Mouse (Mus musculus) bone marrow, adult 2 months (tissue): ENCODE data around the gene Glipr1. TPM values are rescaled to one million over a fixed set of nuclear protein-coding genes. Genes with fewer than 3 reads are reported as not detected.

Source experiments
- H3K27ac ChIP-seq: fragments of 200-500 bp; 2 replicates; pipeline ENCODE4 v1.5.1; 2012; ENCODE audit warnings: low read depth, mild to moderate bottlenecking, control low read depth, inconsistent platforms, low read length; ENCODE audit not compliant: control insufficient read depth, poor library complexity, insufficient read depth
- H3K4me1 ChIP-seq: fragments of 200-500 bp; 2 replicates; pipeline ENCODE4 v1.6.1; 2011; ENCODE audit warnings: low read length; ENCODE audit not compliant: control insufficient read depth, insufficient read depth
- H3K4me3 ChIP-seq: fragments of 200-500 bp; replicated peaks from 2 replicates; pipeline ENCODE3; 2011; ENCODE audit warnings: mild to moderate bottlenecking, low read depth, low read length, control low read depth; ENCODE audit not compliant: control insufficient read depth
- CTCF ChIP-seq: fragments of 200-500 bp; IDR thresholded peaks from 2 replicates; pipeline ENCODE4 v1.5.1; 2011; ENCODE audit warnings: low read length, control low read depth; ENCODE audit not compliant: control insufficient read depth, insufficient read depth
- POLR2A ChIP-seq: fragments of 200-500 bp; IDR thresholded peaks from 2 replicates; pipeline ENCODE4 v1.6.1; 2011; ENCODE audit warnings: low read depth, mild to moderate bottlenecking, control low read depth, low read length, borderline replicate concordance; ENCODE audit not compliant: control insufficient read depth
- WGBS: fragments of 180-500 bp; shearing (Covaris S2); methylation state at CpG from one replicate; pipeline ENCODE4 v1.1.7; 2018; 5-methylcytosine and 5-hydroxymethylcytosine counted together
- polyA plus RNA-seq: library from polyadenylated mRNA; stranded (reverse); fragments of >200 nt; gene quantifications from 2 replicates; pipeline ENCODE4 v1.2.4, GENCODE M21; 2011; ENCODE audit warnings: low replicate concordance; ENCODE audit not compliant: missing spikeins, insufficient read depth, insufficient read length

The Glipr1 gene
- polyA plus RNA-seq, 1 experiment, result 115 TPM

DNA sequence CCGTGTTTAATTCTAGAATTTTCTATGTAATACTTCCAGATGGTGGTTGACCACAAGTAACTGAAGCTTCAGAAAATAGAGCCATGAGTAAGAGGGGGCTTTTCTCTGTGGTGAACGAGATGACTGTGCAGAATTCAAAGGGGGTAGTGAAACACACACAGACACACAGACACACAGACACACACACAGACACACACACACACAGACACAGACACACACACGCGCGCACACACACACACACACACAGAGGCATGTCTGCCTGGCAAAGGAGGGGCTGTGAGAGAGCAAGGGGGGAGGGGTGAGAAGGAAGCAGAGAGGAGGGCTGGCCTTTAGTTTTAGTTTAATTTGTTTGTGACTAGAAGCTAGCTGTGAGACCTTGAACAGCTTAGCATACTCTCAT, 1.9 kb downstream of the Glipr1 start:
- 3% methylated on average over 5 of the region's 5 CpGs for WGBS
- H3K4me1 ChIP-seq, result peaks cover 5% of the 10 kb centered on the region
- peak overlapping the region; percentile 59 for H3K27ac ChIP-seq
- H3K4me3 ChIP-seq, result peak overlapping the region; percentile 29
- TF ChIP-seq CTCF (no peak), POLR2A (no peak)

DNA sequence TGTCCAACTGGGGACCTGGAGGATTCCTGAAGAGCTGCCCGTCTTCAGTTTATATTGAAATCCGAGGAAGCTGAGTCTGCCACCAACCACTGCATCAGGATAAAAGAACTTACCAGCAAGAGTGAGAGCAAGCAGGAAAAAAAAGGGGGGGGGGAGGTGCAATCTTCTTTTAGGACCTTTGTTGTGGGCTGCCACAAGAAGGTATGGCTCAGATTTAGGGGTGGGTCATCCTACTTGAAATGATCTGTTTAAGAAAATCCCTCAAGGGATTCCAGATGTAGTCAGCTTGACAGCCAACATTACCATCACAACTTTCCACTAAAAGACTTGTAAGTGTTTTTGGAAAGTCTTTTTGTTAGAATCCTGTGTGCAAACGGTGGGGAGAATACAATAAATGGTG, 2.7 kb downstream of the Glipr1 start:
- Histone ChIP-seq H3K4me1 (peaks cover 5% of the 10 kb centered on the region), H3K4me3 (no peak overlapping the region), H3K27ac (no peak overlapping the region)
- 47% methylated on average over 3 of the region's 3 CpGs for WGBS
- TF ChIP-seq CTCF (no peak), POLR2A (no peak)

DNA sequence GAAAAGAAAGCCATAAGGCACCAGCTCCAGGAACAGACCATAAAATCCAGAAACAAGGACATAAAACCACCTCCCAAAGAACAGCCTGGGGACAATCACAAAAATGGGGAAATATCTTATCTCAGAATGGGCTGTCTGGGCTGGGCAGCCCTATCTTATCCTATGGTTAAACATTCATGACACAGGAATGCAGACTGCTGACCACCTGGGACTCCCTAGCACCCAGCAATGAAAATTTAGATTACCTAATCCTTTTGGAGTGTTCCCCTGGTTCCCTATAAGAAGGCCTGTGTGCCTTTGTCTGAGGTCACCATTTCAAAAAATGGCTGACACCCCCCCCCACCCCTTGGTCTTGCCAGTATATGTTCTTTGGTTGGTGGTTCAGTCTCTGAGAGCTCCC, 4.8 kb downstream of the Glipr1 start:
- peaks cover 3% of the 10 kb centered on the region for H3K4me1 ChIP-seq
- H3K4me3 ChIP-seq, result no peak overlapping the region
- H3K27ac ChIP-seq, result no peak overlapping the region; the same call in 1 of the 2 replicates
- TF ChIP-seq CTCF (no peak), POLR2A (no peak)

DNA sequence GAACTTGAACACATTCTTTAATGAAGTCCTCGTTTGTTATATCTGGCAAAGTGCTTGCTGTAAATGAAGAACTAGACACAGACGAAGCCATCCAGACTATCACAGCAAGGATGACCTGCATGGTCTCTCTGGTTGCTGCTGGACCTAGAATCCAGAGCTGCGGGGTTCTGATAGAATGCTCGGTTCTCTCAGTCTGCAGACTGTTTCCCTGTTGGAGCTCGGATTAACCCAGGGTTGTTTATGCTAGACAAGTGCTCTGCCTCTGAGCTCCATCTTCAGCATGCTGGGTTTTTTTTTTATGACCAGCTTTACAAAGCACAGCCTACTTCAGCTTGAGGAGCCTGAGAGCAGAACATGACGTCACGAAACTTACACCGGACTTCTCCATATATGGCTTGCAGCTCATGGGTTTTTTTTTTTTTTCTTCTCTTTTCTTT, 5.5 kb downstream of the Glipr1 start:
- H3K4me3 ChIP-seq, result peak overlapping the region; percentile 70
- H3K4me1 ChIP-seq, result peaks cover 3% of the 10 kb centered on the region
- H3K27ac ChIP-seq, result peak overlapping the region; percentile 94
- TF ChIP-seq CTCF, result no peak
- TF ChIP-seq POLR2A, result no peak
- WGBS, result 3% methylated on average over 8 of the region's 8 CpGs

DNA sequence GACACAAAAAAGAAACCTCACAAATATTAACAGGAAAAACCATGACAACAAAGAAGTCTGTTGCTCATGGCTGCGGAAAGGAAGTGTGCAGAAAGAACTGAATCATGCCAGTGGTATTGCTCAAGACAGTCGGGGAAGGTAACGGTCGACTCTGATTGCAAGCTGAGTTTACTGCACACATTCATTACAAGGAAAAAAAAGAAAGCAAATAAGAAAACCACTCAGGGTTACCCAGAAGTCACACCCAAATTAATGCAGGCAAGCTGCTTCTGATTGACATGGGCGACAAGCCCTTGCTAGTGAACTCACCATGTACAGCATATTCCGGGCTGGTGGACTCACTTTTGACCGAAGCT, 5.9 kb downstream of the Glipr1 start:
- H3K4me3 ChIP-seq, result peak overlapping the region; percentile 70
- peak overlapping the region; percentile 94; the same call in 1 of the 2 replicates for H3K27ac ChIP-seq
- TF ChIP-seq POLR2A, result no peak
- no peak for TF ChIP-seq CTCF
- 0% methylated on average over 7 of the region's 7 CpGs for WGBS
- H3K4me1 ChIP-seq, result peaks cover 3% of the 10 kb centered on the region

DNA sequence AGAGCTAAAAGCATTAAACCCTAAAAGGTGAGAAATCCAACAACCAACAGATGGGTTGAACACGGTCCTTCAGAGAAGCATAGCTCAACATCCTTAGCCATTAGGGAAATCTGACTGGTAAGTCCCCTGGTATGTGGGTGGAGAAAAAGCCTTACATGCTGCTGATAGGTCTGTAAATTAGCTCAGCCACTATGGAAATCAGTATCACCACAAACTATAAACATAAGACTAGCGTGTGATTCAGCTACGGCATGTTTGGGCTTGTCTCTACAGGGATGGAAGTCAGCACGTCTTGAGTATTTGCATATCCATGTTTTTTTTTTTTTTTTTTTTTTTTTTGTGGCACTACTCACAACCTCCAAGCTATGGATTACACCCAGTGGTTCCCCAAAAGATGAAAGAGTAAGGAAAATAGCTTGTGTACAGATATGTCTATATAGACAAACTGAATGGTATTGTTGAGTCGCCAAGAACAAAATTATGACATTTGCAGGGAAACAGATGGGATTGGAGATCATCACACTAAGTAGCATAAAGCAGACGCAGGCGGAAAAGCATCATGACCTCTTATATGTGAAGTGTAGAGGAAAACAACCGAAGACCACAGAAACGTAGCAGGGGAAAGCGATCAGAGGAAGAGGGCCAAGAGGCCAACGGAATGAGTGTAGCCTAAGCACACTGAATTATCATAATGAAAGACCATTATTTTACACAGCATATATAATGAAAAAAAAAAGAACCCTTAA, 6.5 kb downstream of the Glipr1 start:
- Histone ChIP-seq H3K4me3 (peak overlapping the region; percentile 81), H3K27ac (peak overlapping the region; percentile 59; the same call in 1 of the 2 replicates), H3K4me1 (peaks cover 2% of the 10 kb centered on the region)
- 4% methylated on average over 11 of the region's 11 CpGs for WGBS
- TF ChIP-seq CTCF (no peak), POLR2A (no peak)

DNA sequence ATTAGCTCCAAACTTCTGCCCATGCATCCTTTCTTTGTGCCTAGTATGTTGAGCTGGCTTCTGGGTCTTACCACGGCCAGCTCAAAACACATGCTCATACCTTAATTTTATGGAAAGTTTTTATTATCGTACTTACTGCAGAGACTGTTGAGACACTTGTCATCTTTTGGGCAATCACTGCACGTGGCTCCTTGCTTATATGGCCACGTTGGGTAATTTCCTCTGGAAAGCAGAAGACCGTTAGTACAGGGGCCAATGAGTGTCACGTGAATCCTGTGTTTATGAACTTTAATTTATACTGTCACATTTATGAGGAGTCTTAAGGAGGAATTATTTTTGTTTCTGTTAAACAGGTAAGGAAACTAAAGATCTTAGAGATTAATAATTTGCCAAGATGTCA, 16.0 kb downstream of the Glipr1 start:
- Histone ChIP-seq H3K4me3 (no peak overlapping the region), H3K27ac (peak overlapping the region; percentile 79), H3K4me1 (no peaks in the 10 kb centered on the region; the same call in 1 of the 2 replicates)
- WGBS, result 31% methylated on average over 6 of the region's 6 CpGs
- TF ChIP-seq CTCF (no peak), POLR2A (no peak)

DNA sequence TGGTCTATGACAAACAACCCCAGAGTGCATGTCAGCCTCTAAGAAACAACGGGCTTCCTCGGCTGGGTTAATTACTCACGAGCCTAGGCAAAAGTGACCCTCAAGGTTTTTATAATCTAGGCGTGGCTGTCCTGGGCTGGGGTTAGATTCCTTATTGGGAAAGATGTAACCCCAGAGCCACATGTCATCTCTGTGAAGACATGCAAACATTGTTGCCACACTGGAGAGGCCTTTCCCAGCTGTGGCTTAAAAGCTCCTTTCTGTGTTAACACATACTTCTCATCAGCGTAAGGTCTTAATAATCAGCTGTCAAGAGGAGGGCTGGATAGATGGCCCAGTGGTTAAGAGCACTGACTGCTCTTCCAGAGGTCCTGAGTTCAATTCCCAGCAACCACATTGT, 19.4 kb downstream of the Glipr1 start:
- H3K27ac ChIP-seq, result no peak overlapping the region
- TF ChIP-seq POLR2A, result no peak
- no peak for TF ChIP-seq CTCF
- 45% methylated on average over 5 of the region's 5 CpGs for WGBS
- no peaks in the 10 kb centered on the region; the same call in 1 of the 2 replicates for H3K4me1 ChIP-seq
- H3K4me3 ChIP-seq, result no peak overlapping the region
